Mouse (Mus musculus) inflammation-experienced regulatory T-cells, adult 6 months (primary cell): ENCODE results near the gene Tmed1. TPM values are rescaled to one million over a fixed set of nuclear protein-coding genes. Genes with fewer than 3 reads are reported as not detected.
A peak's percentile ranks its signal among the peaks of the same experiment; 100 is the strongest.
"Not testable (repeated sequence)": the region's sequence is repeated elsewhere in the genome, so short reads cannot be mapped to it uniquely, and the experiment has no call there.

Experiments
- ATAC-seq: one replicate; pipeline ENCODE4 v1.8.0; 2017
- polyA plus RNA-seq, 3 experiments: library from polyadenylated mRNA; unstranded; fragments of 100-300 nt; shearing (Covaris generic); gene quantifications; one replicate each; pipeline ENCODE4 v1.2.1; 2017

Gene Tmed1
- polyA plus RNA-seq, 3 experiments from 2014 or later = 3.2 to 6.3 (median 5.8) TPM

DNA sequence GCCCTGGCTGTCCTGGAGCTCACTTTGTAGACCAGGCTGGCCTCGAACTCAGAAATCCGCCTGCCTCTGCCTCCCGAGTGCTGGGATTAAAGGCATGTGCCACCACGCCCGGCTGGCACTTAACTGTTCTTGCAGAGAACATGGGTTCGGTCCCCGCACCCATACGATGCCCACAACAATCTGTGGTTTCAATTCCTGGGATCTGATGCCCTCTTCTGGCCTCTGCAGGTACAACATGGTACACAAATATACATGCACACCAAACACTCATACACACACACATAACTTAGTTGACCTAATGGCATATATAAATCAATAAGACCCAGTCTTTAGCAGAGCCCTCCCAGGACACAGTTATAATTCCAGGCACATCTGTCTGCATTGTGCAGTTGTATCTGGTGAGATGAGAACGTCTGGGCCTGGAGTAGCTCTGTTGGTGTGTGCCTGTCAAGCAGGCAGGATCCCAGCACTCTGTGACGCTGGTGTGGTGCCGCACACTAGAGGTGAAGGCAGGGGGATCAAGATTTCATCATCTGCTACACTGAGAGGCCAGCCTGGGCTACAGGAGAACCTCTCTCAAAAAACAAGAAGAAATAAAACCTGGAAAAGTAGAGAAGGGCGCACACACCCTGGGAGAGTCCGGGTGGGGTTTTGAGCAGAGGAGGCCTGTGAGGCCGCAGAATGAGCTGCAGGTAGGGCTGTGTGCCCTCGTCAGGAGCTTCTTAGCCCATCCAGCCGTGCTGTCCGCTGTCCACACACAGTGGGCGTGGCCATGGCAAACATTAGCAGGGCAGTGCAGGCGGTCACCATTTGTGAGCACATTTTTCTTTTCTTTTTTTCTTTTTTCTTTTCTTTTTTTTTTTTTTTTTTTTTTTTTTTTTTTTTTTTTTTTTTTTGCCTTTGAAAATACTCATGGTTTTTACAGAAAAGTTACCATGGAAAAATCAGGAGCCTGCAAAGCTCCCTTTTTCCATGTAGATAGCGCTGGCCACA is 40.7 kb downstream of the Tmed1 start:
- ATAC-seq = no peak

DNA sequence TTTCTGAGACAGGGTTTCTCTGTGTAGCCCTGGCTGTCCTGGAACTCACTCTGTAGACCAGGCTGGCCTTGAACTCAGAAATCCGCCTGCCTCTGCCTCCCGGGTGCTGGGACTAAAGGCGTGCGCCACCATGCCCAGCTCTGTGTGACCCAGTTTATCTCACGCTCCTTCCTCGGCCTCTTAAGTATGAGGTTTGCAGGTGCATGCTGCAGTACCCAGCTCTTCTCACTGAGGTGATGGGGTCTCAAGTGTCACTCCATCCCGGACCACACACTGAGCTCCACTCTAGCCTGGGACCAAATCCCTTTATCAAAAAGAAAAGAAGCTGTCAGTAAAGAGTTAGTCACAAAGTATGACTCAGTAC is 45.5 kb downstream of the Tmed1 start:
- ATAC-seq = not testable (repeated sequence)

DNA sequence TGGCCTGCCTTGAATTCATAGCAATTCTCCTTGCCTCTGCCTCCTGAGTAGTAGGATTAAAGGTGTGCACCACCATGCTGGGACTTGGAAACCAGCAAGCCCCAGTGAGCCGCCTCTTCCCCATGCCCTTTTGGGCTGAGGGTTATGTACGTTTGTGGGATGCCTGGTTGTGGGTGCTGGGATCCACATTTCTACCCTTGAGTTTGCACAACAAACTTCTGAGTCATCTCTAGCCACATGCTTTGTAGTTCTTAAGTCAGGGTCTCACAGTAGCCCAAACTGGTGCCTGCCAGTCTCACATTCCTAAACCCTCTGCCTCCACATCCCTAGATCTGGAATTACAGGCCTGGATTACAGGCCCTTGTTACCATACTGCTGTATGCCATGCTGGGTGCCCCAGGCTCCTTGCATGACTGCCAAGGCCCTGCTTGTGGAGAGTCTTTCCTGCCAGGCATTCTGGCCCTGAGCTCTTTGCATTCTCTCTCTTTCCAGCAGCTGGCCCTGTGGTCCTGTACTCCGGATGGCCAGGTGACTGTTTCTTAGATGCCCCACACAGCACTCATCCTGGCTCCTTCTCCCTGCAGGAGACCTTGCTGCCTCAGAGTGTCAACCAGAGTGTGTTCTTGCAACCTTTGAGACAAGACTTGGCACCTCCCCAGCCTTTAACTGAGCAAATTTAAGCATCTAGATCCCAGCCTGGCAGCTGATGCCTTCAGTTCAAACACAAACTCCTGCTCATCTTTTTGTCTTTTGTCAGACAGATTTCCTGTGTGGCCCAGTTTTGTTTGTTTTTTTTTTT is 46.1 kb downstream of the Tmed1 start:
- no peak for ATAC-seq

DNA sequence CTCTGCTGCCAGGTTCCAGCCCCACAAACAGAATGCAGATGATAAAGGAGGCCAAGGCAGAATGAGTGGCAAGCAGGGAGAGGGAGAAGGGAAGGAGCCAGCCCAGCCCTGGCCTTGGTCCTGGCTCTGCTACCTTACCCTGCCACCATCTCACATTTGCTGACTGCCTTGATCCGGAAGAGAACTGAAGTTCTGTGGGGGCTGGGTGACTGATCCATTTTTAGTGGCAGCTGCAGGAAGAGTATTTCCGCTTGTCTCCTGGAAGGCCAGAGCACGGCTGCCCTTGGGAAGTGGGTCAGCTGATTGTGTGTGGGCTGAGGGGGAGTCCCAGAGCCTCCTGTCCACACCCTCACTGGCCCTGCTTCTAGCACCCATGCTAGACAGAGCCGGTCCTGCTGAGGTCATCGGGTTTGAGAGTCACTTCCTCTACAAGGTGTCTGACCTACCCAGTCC is 46.9 kb downstream of the Tmed1 start:
- peak; percentile 25 for ATAC-seq

GRCm38 (mm10) chr9:21460400-21460940 is 49.6 kb downstream of the Tmed1 start:
- ATAC-seq = no peak

- no peak for ATAC-seq
These were observed 51.2 kb downstream of the Tmed1 start for GRCm38 (mm10) chr9:21458821-21459220.

Other genes with a start within 250 kb of the Tmed1 start
- gene Atg4d, start 245.0 kb downstream of the Tmed1 start, polyA plus RNA-seq = 10 to 100 TPM; 23.5 to 32.5 (median 24.2) TPM
- gene Kri1, start 222.3 kb downstream of the Tmed1 start, polyA plus RNA-seq = 10 to 100 TPM; 16.5 to 36.2 (median 26.9) TPM
- 100 to 1,000 TPM; 116 to 131 (median 128) TPM for gene Cdkn2d, start 218.8 kb downstream of the Tmed1 start, polyA plus RNA-seq
- 1 to 10 TPM in 1 of 3 experiments, under 1 TPM in 2; 0.36 to 1.0 (median 0.42) TPM for gene Ap1m2, start 197.9 kb downstream of the Tmed1 start, polyA plus RNA-seq
- 100 to 1,000 TPM; 125 to 263 (median 241) TPM for gene Slc44a2, start 189.6 kb downstream of the Tmed1 start, polyA plus RNA-seq
- 100 to 1,000 TPM in 2 of 3 experiments, 10 to 100 TPM in 1; 92.5 to 122 (median 122) TPM for gene Ilf3, start 142.4 kb downstream of the Tmed1 start, polyA plus RNA-seq
- 10 to 100 TPM; 26.2 to 49.8 (median 39.8) TPM for gene Qtrt1, start 98.4 kb downstream of the Tmed1 start, polyA plus RNA-seq
- gene Dnm2, start 85.3 kb downstream of the Tmed1 start, polyA plus RNA-seq = 100 to 1,000 TPM in 1 of 3 experiments, 10 to 100 TPM in 2; 85.4 to 117 (median 97.6) TPM
- 10 to 100 TPM; 49.9 to 71.1 (median 57.8) TPM for gene AB124611, start 15.9 kb upstream of the Tmed1 start, polyA plus RNA-seq
- 10 to 100 TPM in 1 of 3 experiments, 1 to 10 TPM in 2; 5.3 to 11.0 (median 7.0) TPM for gene Carm1, start 36.6 kb upstream of the Tmed1 start, polyA plus RNA-seq
- gene Timm29, start 82.5 kb upstream of the Tmed1 start, polyA plus RNA-seq = 1 to 10 TPM; 3.0 to 5.6 (median 3.4) TPM
- 10 to 100 TPM; 12.4 to 26.5 (median 18.1) TPM for gene Yipf2, start 82.6 kb upstream of the Tmed1 start, polyA plus RNA-seq
- gene Smarca4, start 105.9 kb upstream of the Tmed1 start, polyA plus RNA-seq = 10 to 100 TPM; 24.2 to 32.7 (median 26.9) TPM
- gene Ldlr, start 213.2 kb upstream of the Tmed1 start, polyA plus RNA-seq = 10 to 100 TPM in 2 of 3 experiments, 1 to 10 TPM in 1; 9.2 to 21.2 (median 14.6) TPM